Mouse (Mus musculus) mammary gland, adult 2 months (tissue): Measurements from ENCODE around the gene Gm5862. TPM values are rescaled to one million over a fixed set of nuclear protein-coding genes. Genes with fewer than 3 reads are reported as not detected.

Source experiments
- polyA plus RNA-seq: library from polyadenylated mRNA; depleted of rRNA; stranded (reverse); fragments of >200 nt; gene quantifications from 2 replicates; pipeline ENCODE4 v1.2.3, GENCODE M21; 2012; ENCODE audit warnings: low replicate concordance; rRNA removed

The Gm5862 gene
- polyA plus RNA-seq, result not detected in 2 replicates

GRCm38 (mm10) chr5:26022816-26023215, at the start of gene Gm5862:
Gene Gm5862 (minus strand): TSS chr5:26022916.

DNA sequence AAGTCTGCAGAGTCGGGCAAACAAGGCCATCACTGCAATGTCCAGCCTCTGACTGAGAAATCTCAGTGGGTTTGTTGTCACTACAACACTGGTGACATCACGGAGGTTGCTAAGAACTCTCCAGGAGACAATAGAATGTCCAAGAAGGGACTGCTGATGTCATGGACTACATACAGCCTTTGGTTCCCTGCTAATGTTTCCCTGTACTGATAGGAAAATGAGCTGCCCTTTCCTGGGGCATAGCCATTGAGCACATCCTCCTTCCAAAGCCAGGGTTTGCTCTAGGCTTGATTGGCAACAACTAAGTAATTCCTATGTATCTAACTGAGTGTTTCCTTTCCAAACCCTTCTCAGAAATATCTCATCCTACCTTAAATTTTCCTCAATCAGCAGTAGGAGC, 35.8 kb upstream of the Gm5862 start, which contains the start of gene Gm7347:
Gene Gm7347 (minus strand): TSS at position 101 of the 400 bp plus-strand sequence.

DNA sequence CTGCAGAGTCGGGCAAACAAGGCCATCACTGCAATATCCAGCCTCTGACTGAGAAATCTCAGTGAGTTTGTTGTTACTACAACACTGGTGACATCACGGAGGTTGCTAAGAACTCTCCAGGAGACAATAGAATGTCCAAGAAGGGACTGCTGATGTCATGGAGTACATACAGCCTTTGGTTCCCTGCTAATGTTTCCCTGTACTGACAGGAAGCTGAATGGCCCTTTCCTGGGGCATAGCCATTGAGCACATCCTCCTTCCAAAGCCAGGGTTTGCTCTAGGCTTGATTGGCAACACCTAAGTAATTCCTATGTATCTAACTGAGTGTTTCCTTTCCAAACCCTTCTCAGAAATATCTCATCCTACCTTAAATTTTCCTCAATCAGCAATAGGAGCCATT, 16.7 kb upstream of the Gm5862 start, which contains the start of gene Speer4a:
Gene Speer4a (minus strand): TSS at position 101 of the 400 bp plus-strand sequence.

GRCm38 (mm10) chr5:26004698-26005097, 18.0 kb downstream of the Gm5862 start, which contains the start of gene Gm1979:
Gene Gm1979 (minus strand): TSS chr5:26004798.

GRCm38 (mm10) chr5:25988550-25988949, 34.2 kb downstream of the Gm5862 start, which contains the start of gene Gm21698:
Gene Gm21698 (minus strand): TSS chr5:25988650.

GRCm38 (mm10) chr5:25972563-25972962, 50.2 kb downstream of the Gm5862 start, which contains the start of gene Gm21680:
Gene Gm21680 (minus strand): TSS chr5:25972663.

Other genes with a start within 250 kb of the Gm5862 start
- not detected in 2 replicates for gene Gm21663, start 80.5 kb downstream of the Gm5862 start, polyA plus RNA-seq
- not detected in 2 replicates for gene Gm21671, start 68.5 kb downstream of the Gm5862 start, polyA plus RNA-seq
- not detected in 2 replicates for gene Gm21680, start 50.3 kb downstream of the Gm5862 start, polyA plus RNA-seq
- gene Gm21698, start 34.3 kb downstream of the Gm5862 start, polyA plus RNA-seq, result not detected in 2 replicates
- gene Gm1979, start 18.1 kb downstream of the Gm5862 start, polyA plus RNA-seq, result not detected in 2 replicates
- not detected in 2 replicates for gene Speer4a, start 16.6 kb upstream of the Gm5862 start, polyA plus RNA-seq
- not detected in 2 replicates for gene Gm7347, start 35.7 kb upstream of the Gm5862 start, polyA plus RNA-seq
- not detected in 2 replicates for gene Gm10471, start 66.4 kb upstream of the Gm5862 start, polyA plus RNA-seq
- gene 5031410I06Rik, start 82.4 kb upstream of the Gm5862 start, polyA plus RNA-seq, result not detected in 2 replicates
- not detected in 2 replicates for gene Gm10220, start 98.5 kb upstream of the Gm5862 start, polyA plus RNA-seq
- not detected in 2 replicates for gene Gm7361, start 234.8 kb upstream of the Gm5862 start, polyA plus RNA-seq